Mouse (Mus musculus): ENCODE results near the gene Rpl9.

DNA sequence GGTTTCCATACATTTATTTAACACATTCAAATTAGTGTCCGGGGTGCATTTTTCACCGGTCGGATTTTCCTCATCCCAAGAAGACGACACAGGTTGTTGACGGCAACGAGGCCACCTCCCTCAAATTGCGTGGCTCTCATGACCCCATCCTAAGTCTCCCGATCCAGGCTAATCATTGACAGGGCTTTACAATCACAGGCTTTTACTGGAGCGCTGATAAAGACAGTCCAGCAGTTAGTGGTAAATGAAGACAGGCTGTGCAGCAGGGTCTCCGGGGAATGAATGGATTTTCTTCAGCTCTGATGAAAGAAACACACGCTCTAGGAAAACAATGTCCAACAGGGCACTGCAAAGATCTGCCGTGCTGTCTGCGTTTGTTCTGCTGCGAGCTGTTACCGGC, 43.1 kb downstream of the Rpl9 start, which contains the start of gene Klb:
- TF ChIP-seq CTCF (IDR thresholded peaks at IDR 0.05; ENCODE audit: control insufficient read depth, insufficient read depth, insufficient replicate concordance, low read depth, low read length) (no peak), POLR2A (IDR thresholded peaks at IDR 0.05; ENCODE audit: control insufficient read depth, low read depth, low read length) (no peak)
